Mouse (Mus musculus) cerebellum, adult 2 months (tissue): ENCODE measurements around the gene Mrap.

ENCODE experiments used
- CTCF ChIP-seq: fragments of 200-500 bp; IDR thresholded peaks from 2 replicates; pipeline ENCODE4 v1.5.1; 2011; ENCODE audit warnings: low read depth, mild to moderate bottlenecking, control low read depth, low read length, moderate library complexity, borderline replicate concordance; ENCODE audit not compliant: insufficient read depth
- POLR2A ChIP-seq: fragments of 200-500 bp; IDR thresholded peaks from 2 replicates; pipeline ENCODE4 v1.6.1; 2011; ENCODE audit warnings: low read length, control low read depth, borderline replicate concordance; ENCODE audit not compliant: insufficient read depth

DNA sequence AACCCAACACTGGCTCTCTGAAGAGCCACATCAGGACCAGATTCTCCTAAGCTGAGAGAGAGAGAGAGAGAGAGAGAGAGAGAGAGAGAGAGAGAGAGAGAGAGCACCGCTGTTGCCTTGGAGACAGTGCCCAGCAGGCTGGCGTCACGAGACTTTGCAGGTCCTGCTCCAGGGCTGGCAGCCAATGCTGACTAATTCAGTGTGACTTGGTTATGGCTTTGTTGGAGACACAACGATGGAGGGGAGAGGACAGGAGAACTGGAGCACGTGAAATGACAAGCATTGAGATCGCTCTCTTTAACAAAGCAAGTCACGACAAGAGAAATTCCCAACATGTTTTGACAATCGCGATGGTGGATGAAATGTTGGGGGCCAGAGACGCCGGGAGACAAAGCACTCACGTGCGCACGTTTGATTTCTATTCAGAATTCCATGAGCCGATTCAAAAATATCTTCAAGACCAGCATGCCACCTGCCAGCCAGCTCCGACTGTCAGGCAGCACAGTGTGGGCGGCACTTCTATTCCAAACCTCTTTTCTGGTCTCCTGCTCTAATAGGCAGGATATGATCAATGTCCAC lies 28.2 kb upstream of the Mrap start:
- TF ChIP-seq CTCF, result no peak
- TF ChIP-seq POLR2A, result no peak
